Mouse (Mus musculus) erythroblast, embryonic 14.5 days (primary cell): ENCODE results near the gene A230072I06Rik.

ENCODE experiments used
- GATA1 ChIP-seq: IDR thresholded peaks from 2 replicates; pipeline ENCODE4 v1.6.1; 2012; ENCODE audit warnings: low read length, inconsistent platforms, mixed read lengths
- TAL1 ChIP-seq: IDR thresholded peaks from 3 replicates; pipeline ENCODE4 v1.6.1; 2012; ENCODE audit warnings: low read length, inconsistent platforms, mixed read lengths

- TF ChIP-seq TAL1 (no peak), GATA1 (no peak)
Measured at GRCm38 (mm10) chr8:12319755-12320455, 41.3 kb downstream of the A230072I06Rik start.
